Mouse (Mus musculus) embryonic fibroblast, embryonic 13.5 days (primary cell): Measurements from ENCODE around the gene Ntrk1.

ENCODE experiments used
- CTCF ChIP-seq: IDR thresholded peaks from 2 replicates; pipeline ENCODE4 v1.5.1; 2011; ENCODE audit warnings: mild to moderate bottlenecking, control low read depth, low read length, moderate library complexity, borderline replicate concordance; ENCODE audit not compliant: insufficient read depth
- POLR2A ChIP-seq: IDR thresholded peaks from 2 replicates; pipeline ENCODE4 v1.6.1; 2011; ENCODE audit warnings: low read depth, mild to moderate bottlenecking, control low read depth, low read length, moderate library complexity

- TF ChIP-seq POLR2A (peak; percentile 64; the same call in 1 of the 2 replicates), CTCF (no peak)
These were observed 36.3 kb downstream of the Ntrk1 start for GRCm38 (mm10) chr3:87758641-87759040.
